Mouse (Mus musculus) ovary, adult 18-20 months (tissue): ENCODE data around the gene Col4a3.

Source experiments
- DNase-seq: peaks from one replicate; pipeline ENCODE4 v3.0.0; 2022; ENCODE audit warnings: low spot score, mixed read lengths

Gene Col4a3

DNA sequence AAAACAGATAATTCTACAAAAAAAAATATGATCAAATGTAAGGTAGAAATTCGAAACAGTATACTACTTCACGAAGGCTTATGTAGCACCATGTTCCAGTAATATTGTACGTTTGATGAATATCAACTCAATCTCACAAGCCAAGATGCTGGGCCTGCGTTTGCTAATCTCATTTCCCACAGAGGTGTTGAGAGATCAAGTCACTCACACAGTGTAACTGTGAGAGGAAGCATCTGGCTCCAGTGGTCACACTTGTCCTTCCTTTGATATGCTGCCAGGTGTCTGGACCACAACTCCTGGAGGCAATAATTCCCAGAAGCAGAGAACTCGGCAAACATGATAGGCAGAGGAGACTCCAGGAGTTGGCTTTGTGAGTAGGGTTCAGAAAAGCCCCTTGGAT lies 99.6 kb downstream of the Col4a3 start:
- DNase-seq = no peak

DNA sequence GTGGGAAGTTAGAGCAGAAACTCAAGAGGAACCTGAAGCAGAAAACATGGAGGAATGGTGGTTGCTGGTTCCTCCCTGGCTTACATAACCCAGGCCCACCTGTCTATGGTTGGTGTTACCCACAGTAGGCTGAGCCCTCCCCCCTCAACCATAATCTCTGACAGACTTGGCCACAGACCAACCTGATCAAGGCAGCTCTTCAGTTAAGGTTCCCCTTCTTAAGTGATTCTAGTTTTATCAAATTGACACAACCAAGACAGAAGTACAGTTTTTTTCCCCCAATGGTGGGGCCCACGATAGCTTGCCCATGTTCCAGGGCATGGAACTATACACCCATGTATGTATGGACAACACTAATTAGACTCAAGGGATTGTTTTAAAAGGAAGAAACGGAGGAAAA lies 100.1 kb downstream of the Col4a3 start:
- no peak for DNase-seq

DNA sequence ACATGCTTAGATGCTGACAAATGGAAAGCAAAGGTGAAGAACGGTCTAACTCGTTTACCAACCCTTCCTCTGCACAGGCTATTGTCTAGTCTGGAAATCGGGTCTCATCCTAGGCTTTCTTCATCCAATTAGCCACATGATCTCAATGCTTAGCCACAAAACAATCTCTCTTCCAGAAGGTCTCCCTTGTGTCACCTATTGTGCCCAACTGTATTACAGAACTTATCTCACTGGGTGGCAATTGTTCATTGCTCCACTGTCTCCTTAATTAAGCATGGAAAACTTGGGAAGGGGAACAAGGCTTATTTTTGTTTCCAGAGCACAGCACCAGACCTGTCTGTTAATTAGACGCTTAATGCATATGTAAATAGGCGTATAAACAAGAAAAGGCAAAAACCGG lies 101.2 kb downstream of the Col4a3 start:
- DNase-seq = no peak

DNA sequence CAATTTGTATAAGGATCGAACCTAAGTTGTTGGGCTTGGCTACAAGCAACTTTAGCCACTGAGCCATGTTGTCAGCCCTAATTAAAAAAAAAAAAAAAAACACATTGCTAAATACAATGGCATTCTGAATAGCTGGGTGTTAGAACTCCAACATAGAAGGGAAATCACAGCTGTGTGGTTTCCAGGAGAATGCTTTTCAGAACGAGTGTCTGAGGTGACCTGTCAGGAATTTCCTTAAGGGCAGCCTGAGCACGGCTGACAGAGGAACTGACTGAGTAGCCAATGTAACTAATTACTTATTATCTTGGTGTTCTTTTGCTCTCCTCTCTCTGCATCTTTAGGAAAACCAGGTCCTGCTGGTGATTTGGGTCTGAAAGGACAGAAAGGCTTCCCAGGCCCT lies 109.2 kb downstream of the Col4a3 start:
- DNase-seq = no peak

DNA sequence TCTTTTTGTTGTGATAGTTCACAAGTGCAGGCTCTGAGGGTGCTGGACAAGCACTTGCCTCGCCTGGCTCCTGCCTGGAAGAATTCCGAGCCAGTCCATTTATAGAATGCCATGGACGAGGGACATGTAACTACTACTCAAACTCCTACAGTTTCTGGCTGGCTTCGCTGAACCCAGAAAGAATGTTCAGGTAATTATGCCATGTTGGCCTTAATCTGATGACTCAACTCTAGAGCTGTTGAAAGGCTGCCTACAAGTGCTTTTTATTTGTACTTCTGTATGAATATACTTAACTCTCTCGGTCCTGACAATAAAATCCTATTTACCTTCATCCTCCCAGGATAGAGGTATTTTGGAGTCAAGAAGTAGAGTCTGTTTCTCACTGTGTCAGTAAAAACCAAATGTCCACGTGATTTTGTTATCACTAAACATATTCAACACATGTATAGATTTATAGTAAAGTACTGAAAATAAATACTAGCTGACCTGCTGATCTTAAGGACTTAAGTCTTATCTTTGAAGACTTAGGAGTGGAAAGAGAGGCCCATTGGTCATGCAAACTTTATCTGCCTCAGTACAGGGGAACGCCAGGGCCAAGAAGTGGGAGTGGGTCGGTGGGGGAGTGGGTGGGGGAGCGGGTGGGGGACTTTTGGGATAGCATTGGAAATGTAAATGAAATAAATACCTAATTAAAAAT lies 131.2 kb downstream of the Col4a3 start:
- no peak for DNase-seq

DNA sequence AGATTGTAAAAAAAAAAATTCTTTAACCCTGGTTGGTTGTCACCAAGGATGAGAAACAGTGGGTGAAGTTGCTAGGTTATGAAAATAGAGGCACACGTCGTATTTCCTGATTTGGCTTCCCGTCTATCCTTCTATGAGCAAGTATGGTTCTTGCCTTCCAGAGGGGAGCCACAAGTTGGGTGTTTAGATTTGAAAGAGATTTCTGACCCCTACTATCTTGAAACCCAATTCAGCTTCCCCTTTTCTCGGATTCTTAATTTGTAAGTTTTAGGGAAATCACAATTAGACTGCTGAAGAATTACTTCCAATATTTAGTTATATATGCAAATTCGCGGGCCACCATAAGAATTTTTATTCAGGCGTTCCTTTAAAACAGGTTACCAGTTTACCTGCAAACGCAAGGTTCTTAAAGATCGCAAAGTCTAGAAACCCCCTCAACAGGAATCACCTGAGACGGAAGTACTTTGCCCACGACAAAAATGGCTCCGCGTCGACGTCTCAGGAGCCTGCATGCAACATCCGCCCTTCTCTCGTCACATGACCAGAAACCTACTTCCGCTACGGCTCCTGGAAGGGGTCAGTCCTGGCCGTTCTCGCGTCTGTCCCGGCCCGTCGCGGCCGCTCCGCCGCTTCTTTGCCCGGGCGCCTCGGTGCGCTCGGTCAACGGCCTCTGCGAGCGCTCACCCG lies 137.8 kb downstream of the Col4a3 start, which contains the start of gene Mff:
Gene Mff, plus strand, starts transcription at position 552 of the 687 bp plus-strand sequence.
- DNase-seq = peak; percentile 87

DNA sequence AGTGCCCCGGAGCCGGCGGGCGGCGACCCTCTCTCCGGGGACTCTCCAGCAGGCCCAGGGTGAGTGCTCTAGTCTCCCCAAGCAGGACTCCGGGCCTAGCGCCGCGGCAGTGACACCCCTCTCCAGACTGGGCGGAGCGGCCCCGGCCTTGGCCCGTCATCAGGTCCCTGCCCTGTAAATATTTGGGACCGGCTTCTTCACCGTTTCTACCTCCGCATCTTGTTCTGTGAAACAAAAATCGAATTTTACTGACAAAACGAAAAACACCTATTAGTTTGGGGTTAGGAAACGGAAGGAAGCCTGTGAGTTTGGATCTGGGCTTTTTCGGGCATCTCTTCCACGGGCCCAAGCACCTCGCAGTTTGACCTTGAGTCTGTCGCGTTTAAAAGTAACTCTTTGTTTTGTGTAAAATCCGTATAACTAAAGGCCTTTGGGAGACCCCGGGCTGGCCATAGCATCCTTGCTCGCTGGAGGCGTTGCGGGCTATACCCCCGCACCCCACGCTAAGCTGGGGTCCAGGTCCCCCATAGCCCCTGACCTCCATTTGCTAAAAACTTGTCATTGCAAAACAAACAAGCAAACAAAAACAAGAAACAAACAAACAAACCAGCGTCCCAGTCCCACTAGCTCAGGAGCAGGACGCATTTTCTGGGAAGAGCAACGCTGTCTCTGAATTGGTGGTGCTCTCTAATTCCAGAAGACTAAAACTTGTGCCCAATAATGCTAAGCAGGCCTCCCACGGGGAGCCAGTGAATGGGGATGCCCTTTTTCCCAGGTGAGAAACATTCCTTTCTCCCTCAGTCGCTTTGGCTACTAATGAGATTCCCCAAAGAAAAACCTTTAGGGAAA lies 138.5 kb downstream of the Col4a3 start:
- no peak for DNase-seq

DNA sequence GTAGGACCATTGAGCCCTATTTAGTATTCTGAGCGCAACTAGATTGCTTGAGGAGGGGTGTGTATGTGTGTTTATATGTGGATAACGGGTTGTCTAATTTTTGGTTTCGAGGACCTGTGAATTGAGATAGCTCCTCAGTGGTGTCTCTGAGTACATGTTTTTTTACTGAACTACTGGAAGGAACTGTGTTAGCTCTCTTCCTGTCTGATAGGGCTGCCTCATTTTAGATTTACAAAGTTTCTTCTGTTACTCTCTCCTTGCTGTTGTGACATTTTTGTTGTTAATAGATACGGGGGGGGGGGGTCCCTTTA lies 139.1 kb downstream of the Col4a3 start:
- DNase-seq = no peak

DNA sequence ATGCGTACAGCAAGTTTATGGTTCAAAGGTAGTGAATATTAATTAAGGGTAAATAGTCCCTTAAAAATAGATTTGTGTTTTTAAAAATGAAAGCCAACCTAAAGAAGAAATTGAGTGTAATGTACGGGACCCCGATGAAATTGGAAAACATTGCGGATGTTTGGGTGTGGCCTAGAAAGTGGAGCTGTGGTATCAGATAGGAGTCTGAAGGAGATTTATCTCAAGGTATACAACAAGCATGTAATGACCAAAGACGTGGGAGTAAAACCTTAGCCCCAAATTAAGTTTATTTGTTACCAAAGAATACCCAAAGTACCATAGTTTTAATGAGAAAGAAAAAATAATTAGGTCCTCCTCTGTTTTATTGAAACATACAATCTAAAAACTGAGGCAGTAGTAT lies 139.8 kb downstream of the Col4a3 start:
- DNase-seq = no peak

DNA sequence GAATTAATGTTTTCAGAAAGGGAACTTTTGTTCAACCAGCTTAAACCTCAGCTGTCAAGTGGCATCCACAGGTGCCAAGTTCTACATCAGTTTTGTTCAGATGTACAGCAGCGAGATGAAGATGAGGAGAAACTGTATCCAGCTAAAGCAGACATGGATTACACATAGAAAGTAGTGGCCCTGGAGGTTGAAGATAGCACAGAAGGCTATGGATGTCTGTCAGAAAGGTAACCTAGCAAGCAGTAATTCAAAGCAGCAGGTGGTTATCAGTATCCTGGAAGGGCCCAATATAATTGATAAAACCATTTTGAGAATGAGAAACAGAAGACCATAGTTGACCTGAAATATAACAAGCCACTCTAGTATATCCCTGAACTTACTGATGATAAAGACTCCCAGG lies 146.6 kb downstream of the Col4a3 start:
- DNase-seq = no peak

DNA sequence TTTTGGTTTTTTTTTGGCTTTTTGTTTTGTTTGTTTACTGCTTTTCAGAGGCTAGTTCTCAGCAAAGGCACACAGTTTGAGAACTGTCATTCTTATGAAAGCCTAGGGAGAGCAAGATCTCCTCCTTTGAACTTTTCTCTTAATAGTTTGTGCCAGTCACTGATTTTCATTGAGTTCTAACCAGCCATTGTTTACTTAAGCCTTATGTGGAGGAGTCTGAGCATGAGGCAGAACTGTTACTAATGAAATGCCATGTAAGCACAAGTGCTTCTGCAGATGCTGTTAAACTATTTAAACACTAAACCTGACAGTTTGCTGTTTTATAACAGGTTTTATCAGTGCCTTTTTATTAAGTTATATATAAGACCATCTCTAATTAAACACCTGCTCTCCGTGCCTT lies 151.3 kb downstream of the Col4a3 start:
- no peak for DNase-seq

DNA sequence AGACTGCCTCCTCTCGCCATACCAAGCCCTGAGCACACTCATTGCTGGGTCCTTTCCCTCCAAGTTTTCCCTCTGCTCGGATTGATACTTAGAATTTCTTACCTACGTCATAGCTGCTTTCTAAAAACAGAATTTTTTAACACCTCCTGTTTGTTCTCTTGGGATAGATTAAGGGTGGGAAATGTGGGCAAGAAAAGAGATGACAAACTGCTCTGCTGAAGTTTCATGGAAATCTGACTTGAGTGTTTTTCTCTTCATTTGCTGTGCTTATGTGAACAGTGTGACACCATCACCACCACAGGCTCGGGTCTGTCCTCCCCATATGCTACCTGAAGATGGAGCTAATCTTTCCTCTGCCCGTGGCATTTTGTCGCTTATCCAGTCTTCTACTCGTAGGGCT lies 154.8 kb downstream of the Col4a3 start:
- DNase-seq = no peak

DNA sequence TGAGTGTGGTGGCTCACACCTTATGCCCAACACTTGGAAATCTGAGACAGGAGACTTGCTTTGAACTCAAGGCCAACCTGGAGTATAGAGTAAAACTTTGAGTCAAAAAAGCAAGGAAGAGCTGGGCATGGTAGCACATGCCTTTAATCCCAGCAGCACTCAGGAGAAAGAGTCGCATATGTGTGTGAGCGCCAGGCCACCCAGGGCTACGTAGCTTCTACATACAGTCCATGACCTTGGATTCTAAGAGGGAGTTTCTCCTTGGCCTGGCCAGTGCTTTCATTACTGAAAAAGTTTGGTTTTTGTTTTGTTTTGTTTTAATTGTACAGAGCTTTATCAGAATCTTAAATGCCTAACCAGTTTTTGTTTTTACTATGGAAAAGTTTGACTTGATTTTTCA lies 157.2 kb downstream of the Col4a3 start:
- peak; percentile 27 for DNase-seq

DNA sequence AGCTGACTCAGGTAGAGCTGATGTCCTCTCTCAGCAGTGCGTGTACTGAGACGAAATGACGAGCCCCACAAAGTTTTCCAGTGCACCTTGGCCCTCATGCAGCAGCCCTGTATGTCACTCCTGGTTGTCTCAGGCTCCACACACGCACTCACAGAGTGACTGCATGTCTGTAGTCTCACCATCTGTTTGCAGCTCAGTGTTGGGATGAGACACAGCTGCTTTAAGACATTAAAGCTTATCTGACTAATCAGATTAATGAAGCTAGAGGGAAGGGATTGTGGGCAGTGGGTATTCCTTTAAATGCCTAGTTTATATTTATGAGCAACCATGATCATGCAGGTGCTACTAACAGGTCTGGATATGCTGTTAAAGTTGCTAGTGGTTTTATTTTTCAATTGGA lies 159.7 kb downstream of the Col4a3 start:
- DNase-seq = no peak

DNA sequence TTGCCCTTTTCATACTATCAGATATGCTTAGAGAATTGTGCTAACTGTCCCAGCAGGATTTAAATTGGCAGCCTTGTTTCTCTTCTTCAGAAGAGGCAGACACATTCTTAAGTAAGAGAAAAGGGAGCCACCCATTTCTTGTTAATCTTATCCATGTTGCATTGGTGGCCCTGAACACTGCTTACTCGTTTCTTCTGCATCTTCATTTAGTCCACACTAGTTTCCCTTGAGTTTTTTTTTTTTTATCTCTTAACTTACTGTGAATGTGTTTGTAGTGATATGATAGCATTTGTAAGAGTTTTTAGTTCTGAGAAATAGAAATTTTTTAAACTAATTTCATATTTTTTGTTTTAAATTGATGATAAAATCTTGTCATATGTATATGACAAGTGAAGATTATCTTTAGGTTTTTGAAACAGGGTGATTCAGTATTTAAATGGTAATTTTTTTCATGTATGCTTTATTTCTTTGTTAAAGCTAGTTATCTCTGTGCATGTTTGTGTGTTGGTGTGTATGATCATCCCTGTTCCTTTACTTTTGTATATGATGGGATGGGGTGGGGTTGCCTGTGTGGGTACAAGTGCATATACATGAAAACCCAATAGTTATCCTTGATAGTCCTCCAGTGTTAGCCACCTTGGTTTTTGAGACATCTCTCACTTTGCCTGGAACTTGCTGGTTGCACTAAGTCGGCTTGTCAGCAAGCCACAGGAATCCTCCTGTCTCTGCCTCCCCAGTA lies 161.2 kb downstream of the Col4a3 start:
- DNase-seq = no peak

DNA sequence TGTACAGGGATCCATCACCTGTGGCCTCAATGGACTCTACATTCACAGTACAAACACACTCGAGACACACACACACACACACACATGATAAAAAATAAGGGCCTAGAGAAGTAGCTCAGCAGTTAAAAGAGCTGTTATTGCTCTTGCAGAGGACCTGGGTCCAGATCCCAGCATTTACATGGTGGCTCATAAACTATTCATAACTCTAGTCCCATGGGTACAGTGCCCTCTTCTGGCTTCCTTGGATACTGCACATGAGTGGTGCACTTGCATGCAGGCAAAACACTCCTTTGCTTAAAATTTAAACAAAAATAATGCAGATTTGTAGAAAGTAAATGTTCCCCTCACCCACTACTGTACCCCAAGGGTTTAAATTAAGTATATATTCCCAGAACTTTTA lies 172.8 kb downstream of the Col4a3 start:
- no peak for DNase-seq

DNA sequence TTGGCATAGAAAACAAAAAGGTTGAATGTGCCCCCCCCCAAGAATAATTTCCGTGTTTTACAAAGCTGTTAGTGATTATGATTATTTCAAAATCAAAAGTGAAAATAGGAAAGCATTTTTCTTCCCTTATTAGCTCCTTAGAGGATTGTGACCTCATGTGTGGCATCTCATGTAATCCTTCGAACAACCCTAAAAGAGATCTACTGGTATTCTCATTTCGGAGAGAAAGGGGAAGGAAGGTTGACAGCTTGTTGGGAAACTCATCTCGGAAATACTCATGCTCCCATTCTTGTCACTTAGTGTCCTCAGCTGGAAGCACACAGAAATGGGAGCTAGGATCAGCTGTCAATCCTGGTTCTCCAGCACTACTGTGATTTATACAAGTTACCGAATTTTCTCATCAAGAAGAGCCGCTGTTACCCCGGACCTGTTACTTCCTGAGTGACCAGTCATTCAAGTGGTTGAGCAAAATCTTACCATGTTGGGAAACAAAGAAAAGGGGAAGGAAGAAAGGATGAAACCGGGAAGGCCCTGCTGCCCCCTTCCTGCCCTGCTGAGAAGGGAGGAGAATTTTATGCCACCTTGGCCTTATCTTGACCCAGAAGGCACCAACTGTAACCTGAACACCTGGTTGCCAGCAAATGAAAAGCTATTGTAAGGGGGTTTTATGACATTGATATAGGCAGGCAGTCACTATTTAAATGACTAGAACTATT lies 174.9 kb downstream of the Col4a3 start:
- DNase-seq = no peak

DNA sequence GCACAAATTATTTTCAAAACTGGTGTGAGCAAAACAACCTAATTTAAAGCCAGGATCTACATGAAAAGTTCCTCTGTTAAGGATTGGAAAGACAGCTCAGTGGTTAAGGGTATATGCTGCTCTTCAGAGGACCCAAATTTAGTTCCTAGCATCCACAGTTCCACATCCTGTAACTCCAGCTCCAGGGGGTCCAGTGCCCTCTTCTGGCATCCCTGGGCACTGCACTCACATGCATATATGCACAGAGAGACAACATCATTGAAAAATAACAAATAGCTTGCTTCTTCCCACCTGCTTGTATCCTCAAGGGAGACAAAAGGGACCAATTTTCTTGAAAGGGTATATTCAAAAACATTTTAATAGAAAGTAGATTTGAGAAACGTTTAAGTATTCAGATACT lies 175.6 kb downstream of the Col4a3 start:
- no peak for DNase-seq

DNA sequence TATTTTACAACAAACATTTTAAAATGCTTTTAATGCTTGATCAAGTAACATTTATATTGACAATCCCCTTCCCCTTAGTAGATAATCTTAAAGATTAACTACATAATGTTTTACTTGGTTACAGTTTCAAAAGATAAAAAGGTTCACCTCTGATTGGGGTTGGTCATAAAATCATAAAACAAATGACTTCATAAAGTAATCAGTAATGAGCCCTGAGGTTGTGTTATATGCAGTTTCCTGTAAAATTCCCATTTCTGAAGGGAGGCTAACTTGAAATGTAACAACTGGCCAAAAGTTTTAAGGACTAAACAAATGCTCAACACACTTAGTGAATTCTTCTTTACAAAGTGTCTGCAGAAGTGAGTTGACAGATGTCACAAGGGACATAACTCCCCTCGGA lies 179.5 kb downstream of the Col4a3 start:
- DNase-seq = no peak

DNA sequence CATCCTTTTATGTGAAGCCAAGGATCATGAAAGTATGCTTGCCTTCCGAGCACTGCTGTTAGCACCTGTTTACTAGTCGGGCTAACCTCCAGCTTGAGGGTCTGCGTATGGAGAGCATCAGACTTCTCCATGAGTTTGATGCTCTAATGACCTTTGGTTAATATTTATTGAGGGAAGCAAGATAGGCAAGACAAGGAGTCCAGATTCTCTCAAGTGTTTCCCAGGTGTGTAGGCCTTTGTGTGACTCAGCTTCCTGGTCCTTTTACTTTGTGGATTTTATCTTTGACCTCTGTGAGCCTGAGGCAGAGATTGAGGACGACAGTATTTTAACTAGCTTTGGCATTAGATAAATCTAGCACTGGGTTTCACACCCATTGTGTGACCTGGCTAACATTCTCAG lies 179.9 kb downstream of the Col4a3 start:
- DNase-seq = no peak

DNA sequence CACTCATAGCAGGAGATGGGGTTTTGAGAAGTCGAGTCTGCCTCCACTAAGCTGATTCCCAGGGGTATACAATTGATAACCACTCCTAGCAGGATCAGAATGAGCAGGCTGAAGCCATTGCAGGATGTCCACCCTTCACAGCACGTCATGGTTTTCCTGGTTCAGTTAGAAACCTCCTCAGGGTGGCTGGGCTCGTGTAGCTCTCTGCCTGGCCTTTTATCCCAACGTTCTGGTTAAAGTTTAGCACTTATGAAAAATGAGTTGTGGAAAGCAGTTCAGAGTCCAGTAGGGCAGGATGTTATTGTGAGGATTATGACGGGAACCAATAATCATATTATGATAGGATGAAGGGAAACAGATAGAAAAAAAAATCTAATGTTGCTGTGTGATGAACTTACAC lies 181.5 kb downstream of the Col4a3 start, which contains the start of gene Tm4sf20:
Gene Tm4sf20, minus strand, starts transcription at position 193 of the 400 bp plus-strand sequence.
- no peak for DNase-seq
